Mouse (Mus musculus): ENCODE results near the gene Ppt1. TPM values are rescaled to one million over a fixed set of nuclear protein-coding genes. Genes with fewer than 3 reads are reported as not detected.
"Not testable (repeated sequence)": the region's sequence is repeated elsewhere in the genome, so short reads cannot be mapped to it uniquely, and the experiment has no call there.

Ppt1 gene
- polyA plus RNA-seq (2012; rRNA removed), result 85.3 and 85.8 TPM in 2 replicates

DNA sequence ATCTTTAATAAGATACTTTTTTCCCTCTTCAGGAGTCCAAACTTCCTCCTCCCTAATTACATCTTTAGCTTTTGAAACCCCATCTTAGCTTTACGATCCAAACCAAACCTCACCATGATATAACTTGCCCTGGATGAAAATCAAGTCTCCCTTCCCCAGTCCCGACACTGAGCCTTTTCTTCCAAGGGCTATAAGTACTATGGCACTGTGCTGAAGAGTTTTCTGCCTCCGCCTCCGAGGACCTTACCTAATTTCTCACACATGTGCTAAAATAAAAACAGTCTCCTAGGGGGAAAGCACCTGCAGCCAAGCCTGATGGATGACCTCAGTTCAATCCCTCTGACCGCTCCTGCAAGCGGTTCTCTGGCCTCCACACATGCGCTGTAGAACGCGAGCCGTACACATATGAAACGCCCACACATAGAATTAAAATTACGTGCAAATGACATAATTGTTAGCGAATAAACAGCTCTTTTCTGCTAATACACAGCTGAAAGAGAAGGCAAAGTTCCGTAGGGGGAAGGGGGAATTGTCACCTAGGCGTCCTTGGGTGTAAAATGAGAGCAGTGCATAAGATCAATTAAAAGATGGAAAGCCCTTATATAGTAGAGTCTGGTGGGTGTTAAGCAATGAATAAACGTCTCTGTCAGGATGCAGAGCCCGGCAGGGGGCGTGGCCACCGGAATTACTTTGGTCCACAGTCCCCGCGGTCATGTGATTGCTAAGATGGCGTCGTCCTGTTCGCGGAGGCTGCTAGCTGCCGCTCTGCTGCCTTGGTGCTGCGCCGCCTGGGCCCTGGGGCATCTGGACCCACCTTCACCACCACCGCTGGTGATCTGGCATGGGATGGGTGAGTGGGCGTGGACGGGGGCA, at the start of gene Ppt1:
Ppt1 (plus strand) TSS at position 713 of the 873 bp plus-strand sequence.
- DNase-seq (ENCODE audit: low spot score), result peak; percentile 57

DNA sequence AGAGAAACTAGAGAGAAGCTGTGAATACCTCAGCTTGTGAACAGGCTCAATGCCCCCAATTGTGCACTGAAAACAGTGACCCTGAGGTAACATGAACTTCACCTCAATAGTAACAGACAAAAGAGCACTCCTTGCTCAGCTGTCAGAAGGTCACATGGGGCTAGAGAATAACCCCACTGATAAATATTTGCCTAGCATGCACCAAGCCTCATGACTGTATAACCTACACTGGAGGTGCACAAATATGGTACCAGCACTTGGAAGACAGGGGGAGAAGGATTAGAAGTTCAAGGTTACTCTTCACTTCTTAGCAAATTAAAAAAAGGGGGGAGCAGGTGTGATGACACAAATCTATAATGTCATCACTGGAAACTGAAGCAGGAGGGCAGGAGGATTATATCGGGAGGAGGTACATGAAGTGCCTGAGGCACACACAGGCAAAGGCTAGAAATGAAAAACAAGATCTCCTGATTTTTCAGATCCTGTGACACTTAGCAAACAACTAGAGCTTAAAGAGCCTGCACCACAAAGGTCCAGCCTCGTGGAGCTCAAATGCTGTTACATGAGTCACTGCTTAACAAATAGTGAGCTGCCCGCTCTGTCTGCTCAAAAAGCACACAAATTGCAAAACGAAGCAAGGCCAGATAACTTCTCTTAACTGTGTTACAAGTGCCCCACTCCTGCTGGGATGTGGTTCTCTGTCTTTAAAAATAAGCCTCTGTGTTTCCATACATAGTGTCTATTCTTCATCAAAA, 46.5 kb upstream of the Ppt1 start:
- DNase-seq (ENCODE audit: low spot score), result no peak

DNA sequence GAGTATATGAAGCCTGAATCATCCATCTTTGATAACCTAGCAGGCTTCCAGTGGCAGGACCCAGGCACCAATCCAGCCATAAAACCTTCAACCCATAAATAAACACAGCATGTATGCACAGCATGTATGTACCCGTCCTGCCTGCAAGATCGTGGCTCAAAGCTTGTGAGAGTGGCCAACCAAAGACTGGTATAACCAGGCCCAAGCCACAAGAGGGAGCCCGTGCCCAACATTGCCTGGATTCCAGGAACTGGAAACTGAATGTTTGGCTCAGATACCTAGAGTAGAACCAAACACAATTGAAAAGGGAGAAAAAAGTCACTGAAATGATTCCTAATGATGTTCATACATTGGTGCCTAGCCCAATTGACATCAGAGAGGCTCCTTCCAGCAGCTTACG, 27.9 kb upstream of the Ppt1 start:
- DNase-seq (ENCODE audit: low spot score), result peak; percentile 39

DNA sequence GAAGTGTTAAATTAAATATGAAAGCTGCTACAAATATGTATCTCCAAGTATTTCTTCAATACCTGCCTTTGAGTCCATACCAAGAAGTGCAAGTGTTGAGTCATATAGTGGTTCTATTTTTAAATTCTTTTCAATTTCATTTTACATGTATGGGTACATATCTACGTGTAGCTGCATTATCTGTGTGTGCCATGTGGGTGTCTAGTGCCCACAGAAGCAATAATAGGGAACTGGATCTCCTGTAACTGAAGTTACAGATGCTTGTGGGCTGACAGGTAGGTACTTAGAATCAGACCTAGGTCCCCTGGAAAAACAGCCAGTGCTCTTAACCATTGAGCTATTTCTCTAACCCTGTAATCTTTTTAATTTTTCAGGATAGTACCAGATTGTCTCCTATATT, 24.9 kb upstream of the Ppt1 start:
- DNase-seq (ENCODE audit: low spot score), result no peak

DNA sequence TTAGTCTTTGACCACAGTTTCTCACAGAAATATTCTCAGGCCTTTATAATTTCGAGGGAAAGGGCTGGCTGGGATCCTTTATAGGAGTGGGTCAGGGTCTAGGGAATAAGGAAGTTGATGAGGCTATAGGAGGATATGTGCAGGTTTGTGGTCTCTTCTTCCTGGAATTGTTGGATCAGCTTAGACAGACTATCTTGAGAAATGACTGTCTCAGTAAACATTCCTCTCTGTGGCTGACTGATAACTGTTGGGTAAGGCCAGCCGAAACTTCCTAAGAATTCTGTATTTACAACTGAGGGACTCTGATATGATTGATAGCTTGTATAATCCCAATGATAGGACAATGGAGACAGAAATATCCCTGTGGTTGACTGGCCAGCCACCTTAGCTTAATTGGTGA, 24.2 kb upstream of the Ppt1 start:
- DNase-seq (ENCODE audit: low spot score), result no peak

DNA sequence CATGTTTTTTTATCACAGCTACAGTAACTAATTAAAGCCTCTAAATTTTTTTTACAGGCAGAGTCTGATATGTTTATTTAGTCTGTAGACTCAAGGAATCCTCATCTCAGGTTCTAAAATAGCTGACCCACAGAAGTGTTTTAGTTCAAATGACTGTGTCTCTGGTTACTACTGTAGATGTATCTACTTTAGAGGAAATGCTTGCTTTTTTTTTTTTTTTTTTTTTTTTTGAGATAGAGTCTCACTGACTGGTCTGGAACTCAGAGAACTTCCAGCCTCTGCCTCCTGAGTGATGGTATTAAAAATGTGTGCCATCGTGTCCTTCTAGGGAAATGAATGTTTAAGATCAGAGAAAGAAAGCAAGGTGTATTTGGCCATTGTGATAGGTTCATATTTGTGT, 19.8 kb upstream of the Ppt1 start:
- no peak for DNase-seq (ENCODE audit: low spot score)

DNA sequence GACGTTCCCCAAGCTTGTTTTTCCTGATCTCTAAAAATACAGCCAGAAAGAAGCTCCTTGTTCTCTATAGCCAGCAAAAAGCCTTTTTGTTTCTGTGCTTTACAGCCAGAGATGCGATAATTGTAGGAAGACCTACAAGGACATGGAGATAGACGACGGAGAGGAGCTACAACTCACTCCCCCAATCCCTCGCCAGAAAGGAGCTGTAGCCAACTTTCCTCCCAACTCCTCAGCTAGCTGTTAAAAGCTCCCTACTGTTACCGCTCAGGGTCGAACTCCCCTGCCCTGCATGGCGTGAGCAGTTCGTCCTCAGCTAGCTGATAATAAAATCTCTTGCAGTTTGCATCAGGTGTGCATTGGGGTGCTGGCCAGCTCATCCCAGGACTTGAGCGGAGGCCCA, 15.1 kb upstream of the Ppt1 start:
- DNase-seq (ENCODE audit: low spot score), result not testable (repeated sequence)

DNA sequence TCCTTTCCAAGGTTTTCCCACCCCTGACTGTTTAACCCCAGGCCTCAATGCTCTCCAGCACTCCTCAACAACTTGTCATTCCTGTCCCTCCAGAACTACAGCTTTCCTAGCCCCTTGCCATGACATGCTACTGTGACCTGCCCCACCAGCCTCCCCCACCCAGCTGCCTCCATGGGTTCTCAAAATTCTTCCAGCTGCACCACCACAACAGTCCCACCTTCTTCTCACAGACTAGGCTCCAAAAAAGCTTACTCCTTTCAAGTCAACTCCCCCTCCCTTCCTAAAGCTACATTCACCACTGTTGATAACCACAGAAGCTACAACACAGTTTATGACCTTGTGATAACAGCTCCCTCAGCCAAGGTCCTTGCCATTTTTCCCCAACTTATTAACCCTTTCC, 8.4 kb upstream of the Ppt1 start:
- no peak for DNase-seq (ENCODE audit: low spot score)

DNA sequence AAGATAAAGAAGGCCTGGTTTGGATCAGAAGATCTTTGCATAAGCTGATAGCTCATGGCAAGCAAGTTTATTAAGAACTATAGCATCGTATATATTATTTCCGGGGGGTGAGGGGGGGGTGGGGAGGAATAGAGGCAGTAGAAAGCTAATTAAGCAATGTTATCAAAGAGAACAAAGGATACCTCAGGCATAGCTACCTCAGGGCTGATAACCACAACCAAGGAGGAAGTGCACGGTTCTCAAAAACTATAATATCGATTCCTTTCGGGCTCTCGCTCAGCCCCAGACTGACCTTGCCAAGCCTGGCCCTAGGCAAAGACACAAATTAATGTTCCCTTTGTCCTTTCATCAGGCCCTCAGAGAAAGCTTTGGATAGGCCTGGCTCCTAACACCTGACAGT, 6.7 kb upstream of the Ppt1 start:
- DNase-seq (ENCODE audit: low spot score), result no peak

DNA sequence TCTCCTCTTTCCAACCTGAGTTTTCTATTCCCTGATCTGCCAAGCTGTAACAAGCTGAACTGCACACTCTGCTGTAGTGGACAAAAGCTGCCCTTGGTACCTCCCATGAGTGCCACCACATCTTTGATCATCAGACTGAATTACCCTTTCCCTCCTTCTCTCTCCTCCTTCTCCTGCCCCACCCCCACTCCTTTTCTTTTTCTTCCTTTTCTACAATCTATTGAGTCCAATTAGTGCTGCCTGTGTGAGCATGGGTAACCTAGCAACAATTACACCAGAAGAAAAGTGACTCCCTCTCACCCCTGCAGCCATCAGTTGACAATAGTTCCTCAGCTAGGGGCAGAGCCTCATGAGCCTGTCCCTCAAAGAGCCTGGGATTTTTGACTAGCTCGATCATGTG, 4.2 kb upstream of the Ppt1 start:
- no peak for DNase-seq (ENCODE audit: low spot score)

DNA sequence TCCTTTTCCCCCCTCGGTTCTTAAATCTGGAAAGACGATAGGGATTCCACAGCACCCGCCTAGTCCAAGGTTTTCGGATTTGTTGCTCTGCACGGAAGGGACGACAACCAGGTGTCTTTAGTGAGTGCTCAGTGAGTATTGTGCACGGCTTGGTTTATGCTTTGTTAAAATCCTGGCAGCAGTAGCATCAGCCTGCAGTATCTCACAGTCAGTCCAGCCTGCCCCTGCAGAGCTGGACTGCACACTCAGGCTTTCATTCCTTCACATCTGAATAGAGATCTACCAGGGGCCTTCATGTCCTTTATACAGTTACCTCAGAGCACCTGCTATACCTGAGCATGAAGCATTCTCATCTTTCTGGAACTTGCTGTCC, 347 bp downstream of the Ppt1 start:
- DNase-seq (ENCODE audit: low spot score), result no peak

DNA sequence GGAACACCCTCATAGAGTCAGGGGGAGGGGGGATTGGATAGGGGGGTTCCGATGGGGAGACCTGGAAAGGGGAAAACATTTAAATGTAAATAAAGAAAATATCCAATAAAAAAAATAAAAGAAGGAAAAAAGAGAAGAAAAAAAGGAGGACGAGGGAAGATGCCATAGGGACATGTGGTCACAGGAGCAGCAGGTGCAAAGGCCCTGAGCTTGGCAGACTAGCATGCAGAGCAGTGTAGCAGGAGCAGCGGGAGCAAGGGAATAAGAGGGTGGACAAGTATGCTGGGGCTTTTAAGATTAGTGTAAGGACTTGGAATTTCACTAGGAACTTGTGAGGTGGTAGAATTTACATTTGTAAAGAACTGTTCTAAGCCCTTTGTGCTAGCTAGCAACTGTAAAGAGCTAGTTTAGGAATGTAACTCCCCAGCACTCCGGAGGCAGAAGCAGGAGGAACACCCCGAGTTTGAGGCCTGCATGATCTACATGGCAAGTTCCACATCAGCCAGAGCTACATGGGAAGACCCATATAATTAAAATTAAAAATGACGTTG, 1.2 kb downstream of the Ppt1 start:
- no peak for DNase-seq (ENCODE audit: low spot score)

DNA sequence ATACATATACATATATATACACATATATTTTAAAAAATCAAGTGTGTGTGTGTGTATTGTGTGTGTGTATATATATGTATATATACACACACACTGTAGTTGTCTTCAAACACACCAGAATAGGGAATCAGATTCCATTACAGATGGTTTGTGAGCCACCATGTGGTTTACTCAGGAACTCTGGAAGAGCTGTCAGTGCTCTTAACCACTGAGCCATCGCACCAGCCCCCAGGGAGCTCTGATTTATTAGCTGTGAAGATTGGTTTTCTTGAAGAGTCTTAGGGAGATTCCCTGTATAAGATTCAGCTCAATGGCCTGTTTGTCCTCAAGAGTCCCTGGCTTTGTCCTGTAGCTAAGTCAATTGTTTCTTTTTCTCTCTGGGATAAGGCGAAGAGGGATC, 2.0 kb downstream of the Ppt1 start:
- DNase-seq (ENCODE audit: low spot score), result no peak

DNA sequence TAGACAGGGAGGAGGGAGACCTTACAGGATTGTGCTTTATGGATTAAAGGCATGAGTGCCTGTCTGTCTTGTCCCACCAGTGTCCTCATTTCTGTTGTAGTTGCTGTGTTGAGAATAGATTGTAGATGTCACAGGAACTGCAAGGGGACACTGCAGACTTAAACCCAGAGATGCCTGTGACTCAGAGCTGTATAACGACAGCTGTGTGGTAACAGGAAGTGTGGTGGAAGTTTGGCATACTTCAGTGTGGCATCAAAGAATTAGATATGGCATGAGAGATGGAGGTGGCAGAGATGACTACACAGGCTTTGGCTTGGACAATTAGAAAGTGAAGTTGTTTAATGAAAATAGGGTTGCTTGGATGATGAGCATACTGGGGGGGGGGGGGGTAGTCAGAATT, 2.4 kb downstream of the Ppt1 start:
- no peak for DNase-seq (ENCODE audit: low spot score)

DNA sequence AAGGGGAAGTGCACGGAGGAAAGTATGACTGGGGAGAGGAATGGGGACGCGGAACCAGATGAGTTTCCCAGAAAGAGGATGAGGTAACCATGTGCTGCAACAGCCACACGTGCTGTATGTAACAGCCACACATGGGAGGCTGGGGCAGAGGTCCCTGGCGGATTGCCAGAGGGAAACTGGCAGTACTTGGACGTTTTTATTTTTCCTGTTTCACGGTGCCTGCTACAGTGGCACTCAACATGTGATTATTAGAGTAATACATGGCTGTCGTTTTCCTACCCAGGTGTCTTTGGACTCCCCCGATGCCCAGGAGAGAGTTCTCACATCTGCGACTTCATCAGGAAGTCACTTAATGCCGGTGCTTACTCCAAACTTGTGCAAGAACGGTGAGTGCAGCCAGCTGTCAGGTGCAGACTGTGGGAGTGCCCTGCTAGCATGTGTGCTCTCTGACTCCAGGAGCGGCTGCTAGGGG, 12.1 kb downstream of the Ppt1 start:
- DNase-seq (ENCODE audit: low spot score), result no peak

DNA sequence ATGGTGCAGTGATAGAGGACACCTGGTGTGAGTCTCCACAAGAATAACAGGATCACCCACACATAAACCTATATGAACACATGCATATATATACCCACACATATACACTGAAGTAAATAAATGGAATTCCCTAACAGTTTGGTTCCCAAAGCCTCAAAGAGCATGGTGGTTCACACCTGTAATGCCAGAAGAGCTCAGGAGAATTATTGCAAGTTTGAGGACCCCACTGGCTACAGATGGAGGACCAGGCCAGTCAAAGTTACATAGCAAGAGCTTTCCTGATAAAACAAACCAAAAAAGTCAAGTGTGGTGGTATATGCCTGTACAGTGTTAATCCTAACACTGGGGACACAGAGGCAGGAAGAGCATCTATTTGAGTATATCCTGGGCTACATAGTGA, 15.5 kb downstream of the Ppt1 start:
- DNase-seq (ENCODE audit: low spot score), result no peak

DNA sequence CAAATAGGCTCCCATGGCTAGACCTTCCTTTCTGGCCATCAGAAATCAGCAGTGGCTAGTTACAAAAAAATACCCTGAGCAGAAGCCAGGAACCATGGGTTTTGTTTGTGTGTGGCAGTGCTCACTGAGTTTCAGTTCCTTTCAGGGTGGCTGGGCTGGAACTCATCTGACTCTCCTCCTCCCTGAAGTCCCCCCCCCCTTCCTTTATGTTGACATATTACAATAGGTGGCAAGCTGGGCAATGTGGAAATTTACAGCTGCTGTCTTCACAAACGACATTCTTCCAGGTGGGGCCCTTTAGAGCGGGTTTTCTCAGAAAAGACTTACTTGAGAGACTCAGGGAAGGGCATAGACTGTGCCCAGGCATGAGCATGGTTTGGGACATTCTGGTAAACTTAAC, 17.6 kb downstream of the Ppt1 start:
- no peak for DNase-seq (ENCODE audit: low spot score)

DNA sequence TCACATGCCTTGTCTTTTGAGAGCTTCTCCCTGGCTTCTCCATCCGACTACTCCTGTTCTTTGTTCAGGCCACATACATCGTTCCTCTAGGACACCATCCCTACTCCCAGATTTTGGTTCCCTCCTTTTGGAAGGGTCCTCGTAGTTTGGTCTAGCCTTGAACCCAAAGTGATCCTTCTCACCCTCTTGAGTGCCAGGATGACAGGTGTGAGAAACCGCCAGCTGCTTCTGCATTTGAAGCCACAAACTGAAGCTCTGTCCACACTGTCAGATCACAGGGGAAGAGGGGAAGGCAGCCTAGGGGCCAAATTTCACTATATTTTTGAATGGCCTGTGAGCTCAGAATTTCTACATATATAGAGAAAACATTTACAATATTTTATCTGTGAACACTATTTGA, 18.7 kb downstream of the Ppt1 start:
- no peak for DNase-seq (ENCODE audit: low spot score)

DNA sequence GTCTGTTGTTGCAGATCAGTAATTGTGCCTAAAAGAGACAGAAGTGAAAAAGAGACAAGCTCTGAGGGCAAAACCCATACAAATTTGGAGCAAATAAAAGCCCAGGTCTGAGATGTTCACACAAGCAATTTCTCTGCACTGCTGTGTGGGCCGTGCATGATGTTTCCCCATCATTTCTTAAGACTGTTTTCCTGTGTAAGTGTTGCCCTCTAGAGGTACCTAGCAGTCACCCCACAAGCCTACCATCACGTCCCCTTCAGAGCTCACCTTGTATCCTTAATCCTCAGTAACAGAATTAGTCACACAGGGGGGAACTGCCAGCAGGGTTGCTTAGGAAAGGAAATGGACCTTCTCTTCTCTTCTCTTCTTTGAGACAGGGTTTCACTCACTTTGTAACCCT, 21.9 kb downstream of the Ppt1 start:
- DNase-seq (ENCODE audit: low spot score), result no peak

DNA sequence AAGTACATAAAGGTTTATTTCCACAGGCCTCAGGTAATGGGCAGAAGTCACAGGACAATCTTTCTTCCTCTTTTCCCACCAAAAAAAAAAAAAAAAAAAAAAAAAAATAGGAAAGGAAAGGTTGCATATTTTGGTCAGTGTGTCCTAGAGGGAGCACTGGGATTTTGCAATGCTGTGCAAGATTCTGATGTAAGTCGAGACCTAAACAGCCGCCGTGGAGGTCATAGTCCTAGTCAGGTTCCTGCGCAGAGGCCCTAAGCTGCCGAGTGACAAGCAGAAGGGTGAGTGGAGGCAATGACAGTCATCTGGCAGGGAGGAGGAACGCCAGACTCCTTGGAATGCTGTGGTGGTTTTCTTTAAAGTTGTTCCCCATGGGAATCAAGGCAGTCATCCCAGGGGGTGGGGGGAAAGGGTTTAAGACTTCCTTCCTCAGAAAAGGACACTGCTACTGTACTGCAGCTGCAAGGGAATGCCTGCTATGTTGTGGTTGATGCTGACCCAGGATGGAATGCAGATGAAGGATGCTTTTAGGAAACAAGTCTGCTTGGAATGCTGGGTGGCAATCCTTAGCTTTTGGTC, 23.1 kb downstream of the Ppt1 start:
- no peak for DNase-seq (ENCODE audit: low spot score)

DNA sequence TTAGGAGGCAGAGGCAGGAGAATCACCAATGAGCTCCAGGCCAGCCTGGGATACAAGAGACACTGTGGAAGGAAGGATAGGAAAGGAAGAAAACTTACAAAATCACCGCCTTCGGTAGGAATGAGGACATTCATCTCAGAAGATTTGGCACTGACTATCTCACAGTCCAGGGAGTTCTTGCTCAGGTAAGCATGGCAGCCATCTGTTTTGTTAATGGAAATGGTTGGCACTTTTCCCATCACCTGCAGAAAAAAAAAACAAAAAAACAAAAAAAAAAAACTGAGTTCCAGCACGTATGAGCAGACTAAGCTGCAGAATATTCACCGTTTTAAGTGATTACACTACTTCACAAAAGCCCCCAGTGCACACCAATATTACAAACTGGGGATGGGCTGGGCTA, 25.8 kb downstream of the Ppt1 start:
- DNase-seq (ENCODE audit: low spot score), result no peak

DNA sequence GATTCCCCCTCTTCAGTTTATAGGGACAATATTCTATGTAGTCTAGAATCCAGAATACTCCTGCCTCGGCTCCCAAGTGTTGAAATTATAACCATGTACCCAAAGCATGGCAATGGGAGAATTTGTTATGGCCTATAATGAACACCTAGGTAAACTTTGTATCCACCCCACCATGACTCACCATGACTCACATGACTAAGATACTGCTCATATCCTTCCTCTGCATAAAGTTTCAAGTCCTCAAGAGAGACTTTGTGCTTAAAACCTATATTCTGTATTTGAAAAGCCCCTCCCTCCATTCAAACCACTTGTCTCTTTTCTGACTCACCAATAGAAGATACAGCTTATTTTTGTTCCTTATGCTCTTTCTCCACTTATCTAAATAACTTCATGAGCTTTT, 32.0 kb downstream of the Ppt1 start:
- no peak for DNase-seq (ENCODE audit: low spot score)

DNA sequence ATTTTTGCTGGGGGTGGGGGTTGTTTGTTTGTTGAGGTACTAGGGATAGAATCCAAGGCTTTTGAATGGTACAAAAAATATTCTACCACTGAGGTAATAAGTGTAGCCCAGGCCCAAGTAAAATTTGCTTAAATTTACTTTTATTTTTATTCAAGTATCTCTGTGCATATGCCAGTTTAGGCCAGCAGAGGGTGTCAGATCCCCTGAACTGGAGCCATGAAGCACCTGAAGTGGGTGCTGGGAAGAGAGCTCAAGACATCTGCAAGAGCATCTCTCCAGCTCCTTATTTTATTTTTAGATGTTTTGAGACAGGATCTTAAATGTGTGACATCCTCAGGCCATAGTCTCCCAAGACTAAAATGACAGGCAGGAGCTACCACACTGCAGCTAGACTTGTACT, 34.0 kb downstream of the Ppt1 start:
- no peak for DNase-seq (ENCODE audit: low spot score)
